Mouse (Mus musculus): ENCODE results near the gene Cd81. TPM values are rescaled to one million over a fixed set of nuclear protein-coding genes. Genes with fewer than 3 reads are reported as not detected.

Cd81 gene
- polyA plus RNA-seq, 1 experiment from 2014 or later, result 319 TPM

DNA sequence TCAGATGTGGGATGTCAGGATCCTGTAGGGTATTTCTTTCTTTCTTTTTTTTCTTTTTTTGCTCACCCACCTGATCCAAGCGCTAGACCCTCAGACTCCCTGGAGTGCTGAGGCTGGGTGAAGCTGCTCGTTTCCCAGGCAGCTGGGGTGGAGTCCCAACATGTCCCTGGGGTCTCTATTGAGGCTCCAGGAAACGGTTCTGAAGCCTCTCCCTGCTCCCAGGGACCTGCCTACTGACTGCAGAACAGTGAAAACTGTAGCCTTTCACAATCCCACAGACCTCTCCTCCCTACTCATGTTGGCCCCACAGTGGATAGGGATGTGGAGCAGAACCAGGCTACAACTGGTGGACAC is 2.0 kb downstream of the Cd81 start:
- peaks cover 41% of the 10 kb centered on the region for H3K4me1 ChIP-seq (replicated peaks; ENCODE audit: control insufficient read depth, insufficient read depth, low read length)

GRCm38 (mm10) chr7:143055001-143055400 is 2.5 kb downstream of the Cd81 start:
- WGBS, result 96% methylated on average over 3 of the region's 3 CpGs
- Histone ChIP-seq H3K4me2 (ENCODE audit: low read length) (peak overlapping the region; percentile 83), H3K4me1 (replicated peaks; ENCODE audit: control insufficient read depth, insufficient read depth, low read length) (peaks cover 41% of the 10 kb centered on the region), H3K27me3 (replicated peaks; ENCODE audit: control insufficient read depth, insufficient read depth, low read length) (no peaks in the 10 kb centered on the region), H3K9me3 (ENCODE audit: control insufficient read depth, low read length) (no peaks in the 10 kb centered on the region), H3K4me3 (replicated peaks; ENCODE audit: low read length) (no peak overlapping the region; the same call in 1 of the 2 replicates), H3K27ac (ENCODE audit: low read length) (no peak overlapping the region), H3K36me3 (ENCODE audit: control insufficient read depth, insufficient read depth) (no peaks in the 10 kb centered on the region), H3K9ac (replicated peaks; ENCODE audit: low read depth, low read length) (0 out of 2 replicates have a peak overlapping the region, but pooled peaks have one; percentile 87)
- ATAC-seq, result no peak

More for the DNA sequence above, 2.0 kb downstream of the Cd81 start:
- Histone ChIP-seq H3K36me3 (ENCODE audit: control insufficient read depth, insufficient read depth) (no peaks in the 10 kb centered on the region), H3K4me2 (ENCODE audit: low read length) (peak overlapping the region; percentile 83), H3K9ac (replicated peaks; ENCODE audit: low read depth, low read length) (peak overlapping the region; percentile 87; the same call in 1 of the 2 replicates), H3K9me3 (ENCODE audit: control insufficient read depth, low read length) (no peaks in the 10 kb centered on the region), H3K4me3 (replicated peaks; ENCODE audit: low read length) (peak overlapping the region; percentile 84; the same call in 1 of the 2 replicates), H3K27me3 (replicated peaks; ENCODE audit: control insufficient read depth, insufficient read depth, low read length) (no peaks in the 10 kb centered on the region), H3K27ac (ENCODE audit: low read length) (no peak overlapping the region)
- 43% methylated on average over 3 of the region's 3 CpGs for WGBS
- no peak for ATAC-seq

DNA sequence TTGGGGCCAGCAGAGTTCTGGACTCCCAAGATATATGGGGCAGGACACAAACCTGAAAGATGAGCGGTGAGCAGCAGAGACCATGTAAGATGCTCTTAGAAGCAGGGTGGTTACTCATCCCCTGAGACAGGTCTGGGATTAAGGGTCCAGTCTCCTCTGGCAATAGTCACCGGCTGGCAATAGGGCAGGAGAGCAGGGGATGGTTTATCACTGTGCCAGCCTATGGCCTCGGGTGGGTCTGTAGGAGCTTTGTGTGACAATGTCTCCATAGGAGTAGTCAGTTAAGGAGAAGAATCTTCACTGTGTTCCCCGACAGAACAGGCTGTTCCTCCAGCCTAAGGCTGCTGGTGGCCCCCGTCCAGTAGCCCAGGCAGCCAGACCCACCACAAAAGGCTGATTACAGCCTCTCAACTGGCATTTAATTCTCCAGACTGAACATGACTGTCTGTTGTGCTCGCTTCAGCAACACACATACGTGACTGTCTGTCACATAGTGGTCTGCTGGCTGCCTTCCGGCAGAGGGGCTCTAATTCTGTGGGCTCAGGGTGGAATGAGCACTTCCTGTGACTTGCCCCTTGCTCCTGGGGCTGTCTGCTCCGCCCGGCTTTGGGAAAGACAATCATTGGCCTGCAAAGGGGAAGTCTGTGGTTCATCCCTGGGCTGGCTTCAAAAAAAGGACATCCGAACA is 3.1 kb downstream of the Cd81 start:
- Histone ChIP-seq H3K27me3 (replicated peaks; ENCODE audit: control insufficient read depth, insufficient read depth, low read length) (no peaks in the 10 kb centered on the region), H3K4me2 (ENCODE audit: low read length) (peak overlapping the region; percentile 12), H3K9ac (replicated peaks; ENCODE audit: low read depth, low read length) (peak overlapping the region; percentile 26; the same call in 1 of the 2 replicates), H3K27ac (ENCODE audit: low read length) (peak overlapping the region; percentile 12; the same call in 1 of the 2 replicates), H3K9me3 (ENCODE audit: control insufficient read depth, low read length) (no peaks in the 10 kb centered on the region), H3K36me3 (ENCODE audit: control insufficient read depth, insufficient read depth) (no peaks in the 10 kb centered on the region), H3K4me1 (replicated peaks; ENCODE audit: control insufficient read depth, insufficient read depth, low read length) (peaks cover 41% of the 10 kb centered on the region), H3K4me3 (replicated peaks; ENCODE audit: low read length) (no peak overlapping the region)
- no peak for ATAC-seq
- 73% methylated on average over 11 of the region's 11 CpGs for WGBS

DNA sequence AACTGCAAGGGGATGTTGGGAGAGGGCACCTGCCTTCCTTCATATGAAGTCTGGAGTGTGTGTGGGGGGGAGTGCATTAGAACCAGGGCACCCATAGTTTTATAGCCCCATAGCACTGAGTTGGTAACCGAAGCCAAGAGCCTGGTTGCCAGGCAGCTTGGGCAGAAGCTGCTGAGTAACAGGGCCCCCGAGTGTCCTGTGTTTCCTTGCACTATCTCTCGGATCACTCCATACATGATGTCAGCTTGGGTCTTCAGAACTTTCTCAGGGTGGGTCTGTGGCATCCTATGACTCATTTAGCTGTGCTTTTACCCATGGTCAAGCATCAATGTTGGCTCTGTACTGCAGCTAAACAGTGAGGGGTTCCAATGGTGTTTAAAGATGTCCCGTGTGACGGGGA is 4.5 kb downstream of the Cd81 start:
- 92% methylated on average over 5 of the region's 5 CpGs for WGBS
- Histone ChIP-seq H3K27me3 (replicated peaks; ENCODE audit: control insufficient read depth, insufficient read depth, low read length) (no peaks in the 10 kb centered on the region), H3K4me2 (ENCODE audit: low read length) (no peak overlapping the region), H3K4me1 (replicated peaks; ENCODE audit: control insufficient read depth, insufficient read depth, low read length) (peaks cover 42% of the 10 kb centered on the region), H3K27ac (ENCODE audit: low read length) (no peak overlapping the region), H3K36me3 (ENCODE audit: control insufficient read depth, insufficient read depth) (no peaks in the 10 kb centered on the region), H3K9me3 (ENCODE audit: control insufficient read depth, low read length) (no peaks in the 10 kb centered on the region), H3K9ac (replicated peaks; ENCODE audit: low read depth, low read length) (no peak overlapping the region), H3K4me3 (replicated peaks; ENCODE audit: low read length) (no peak overlapping the region)
- no peak for ATAC-seq

DNA sequence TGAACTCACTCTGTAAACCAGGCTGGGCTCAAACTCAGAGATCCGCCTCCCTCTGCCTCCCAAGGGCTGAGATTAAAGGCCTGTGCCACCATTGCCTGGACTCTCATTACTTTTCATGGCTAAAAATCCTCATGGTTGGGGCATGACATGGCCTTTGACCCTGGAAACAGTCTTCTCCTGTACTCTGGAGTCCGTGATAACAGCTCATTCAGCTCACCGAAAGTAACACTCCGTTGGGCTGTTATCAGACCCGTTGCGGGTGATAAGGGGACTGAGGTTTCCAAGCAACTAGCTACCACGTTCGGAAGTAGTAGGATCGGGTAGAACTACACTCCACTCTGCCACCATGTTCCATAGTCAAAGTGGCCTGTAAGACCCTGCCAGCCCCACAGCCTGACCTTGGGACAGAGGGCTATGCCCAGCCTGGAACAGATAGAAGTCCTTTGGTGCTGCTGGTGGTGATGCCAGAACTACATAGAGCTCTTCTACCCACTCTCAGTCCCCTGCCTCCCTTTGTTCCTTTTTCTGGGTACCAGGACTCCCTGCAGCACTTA is 5.2 kb downstream of the Cd81 start:
- H3K36me3 ChIP-seq (ENCODE audit: control insufficient read depth, insufficient read depth), result no peaks in the 10 kb centered on the region; the same call in 1 of the 2 replicates
- H3K27ac ChIP-seq (ENCODE audit: low read length), result no peak overlapping the region
- H3K9ac ChIP-seq (replicated peaks; ENCODE audit: low read depth, low read length), result no peak overlapping the region
- H3K9me3 ChIP-seq (ENCODE audit: control insufficient read depth, low read length), result no peaks in the 10 kb centered on the region
- no peak overlapping the region for H3K4me3 ChIP-seq (replicated peaks; ENCODE audit: low read length)
- no peak overlapping the region for H3K4me2 ChIP-seq (ENCODE audit: low read length)
- peaks cover 38% of the 10 kb centered on the region for H3K4me1 ChIP-seq (replicated peaks; ENCODE audit: control insufficient read depth, insufficient read depth, low read length)
- ATAC-seq, result no peak
- 87% methylated on average over 9 of the region's 9 CpGs for WGBS
- H3K27me3 ChIP-seq (replicated peaks; ENCODE audit: control insufficient read depth, insufficient read depth, low read length), result no peaks in the 10 kb centered on the region

DNA sequence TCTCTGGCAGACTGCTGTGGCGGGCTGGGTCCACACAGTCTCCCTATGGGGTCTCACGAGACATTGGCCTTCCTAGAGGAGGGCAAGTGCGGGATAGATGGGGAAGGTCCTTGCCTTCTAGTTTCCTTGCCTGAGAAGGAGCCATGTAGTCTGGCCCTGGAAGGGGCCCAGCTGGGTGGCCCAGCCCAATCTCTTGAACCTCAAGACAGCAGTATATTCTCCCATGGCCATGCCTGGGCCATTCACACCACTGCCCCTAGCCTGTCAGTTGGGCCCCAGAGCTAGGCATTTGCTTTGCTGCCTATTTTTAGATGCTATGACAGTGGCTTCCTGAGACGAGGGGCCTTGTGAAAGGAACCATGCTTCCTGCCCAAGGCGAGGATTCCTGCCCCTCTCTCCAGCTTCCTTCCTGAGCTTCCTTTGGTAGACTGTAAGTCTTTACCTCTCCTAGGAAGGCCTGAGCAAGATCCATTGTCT is 5.7 kb downstream of the Cd81 start:
- no peak overlapping the region for H3K4me3 ChIP-seq (replicated peaks; ENCODE audit: low read length)
- 81% methylated on average over 5 of the region's 5 CpGs for WGBS
- H3K4me1 ChIP-seq (replicated peaks; ENCODE audit: control insufficient read depth, insufficient read depth, low read length), result peaks cover 38% of the 10 kb centered on the region
- H3K9me3 ChIP-seq (ENCODE audit: control insufficient read depth, low read length), result no peaks in the 10 kb centered on the region
- no peak overlapping the region for H3K4me2 ChIP-seq (ENCODE audit: low read length)
- no peaks in the 10 kb centered on the region for H3K27me3 ChIP-seq (replicated peaks; ENCODE audit: control insufficient read depth, insufficient read depth, low read length)
- no peak overlapping the region; the same call in 1 of the 2 replicates for H3K27ac ChIP-seq (ENCODE audit: low read length)
- no peak for ATAC-seq
- H3K36me3 ChIP-seq (ENCODE audit: control insufficient read depth, insufficient read depth), result peaks cover 5% of the 10 kb centered on the region; the same call in 1 of the 2 replicates
- no peak overlapping the region for H3K9ac ChIP-seq (replicated peaks; ENCODE audit: low read depth, low read length)

- H3K9ac ChIP-seq (replicated peaks; ENCODE audit: low read depth, low read length), result peak overlapping the region; percentile 22; the same call in 1 of the 2 replicates
- WGBS, result 62% methylated on average over 5 of the region's 5 CpGs
- no peak overlapping the region for H3K4me2 ChIP-seq (ENCODE audit: low read length)
- no peak overlapping the region for H3K4me3 ChIP-seq (replicated peaks; ENCODE audit: low read length)
- no peaks in the 10 kb centered on the region for H3K27me3 ChIP-seq (replicated peaks; ENCODE audit: control insufficient read depth, insufficient read depth, low read length)
- ATAC-seq, result no peak
- H3K4me1 ChIP-seq (replicated peaks; ENCODE audit: control insufficient read depth, insufficient read depth, low read length), result peaks cover 29% of the 10 kb centered on the region
- no peaks in the 10 kb centered on the region for H3K9me3 ChIP-seq (ENCODE audit: control insufficient read depth, low read length)
- H3K36me3 ChIP-seq (ENCODE audit: control insufficient read depth, insufficient read depth), result peaks cover 12% of the 10 kb centered on the region; the same call in 1 of the 2 replicates
- peak overlapping the region; percentile 33; the same call in 1 of the 2 replicates for H3K27ac ChIP-seq (ENCODE audit: low read length)
These were observed 6.8 kb downstream of the Cd81 start for GRCm38 (mm10) chr7:143059202-143059870.

- WGBS, result 83% methylated on average over 2 of the region's 2 CpGs
- Histone ChIP-seq H3K4me1 (replicated peaks; ENCODE audit: control insufficient read depth, insufficient read depth, low read length) (peaks cover 12% of the 10 kb centered on the region), H3K27me3 (replicated peaks; ENCODE audit: control insufficient read depth, insufficient read depth, low read length) (no peaks in the 10 kb centered on the region), H3K36me3 (ENCODE audit: control insufficient read depth, insufficient read depth) (peaks cover 26% of the 10 kb centered on the region), H3K9ac (replicated peaks; ENCODE audit: low read depth, low read length) (no peak overlapping the region), H3K4me2 (ENCODE audit: low read length) (no peak overlapping the region), H3K9me3 (ENCODE audit: control insufficient read depth, low read length) (no peaks in the 10 kb centered on the region), H3K4me3 (replicated peaks; ENCODE audit: low read length) (no peak overlapping the region), H3K27ac (ENCODE audit: low read length) (no peak overlapping the region)
- no peak for ATAC-seq
These were observed 10.2 kb downstream of the Cd81 start for GRCm38 (mm10) chr7:143062704-143063103.

GRCm38 (mm10) chr7:143064226-143064625 is 11.7 kb downstream of the Cd81 start:
- WGBS, result 58% methylated on average over 6 of the region's 6 CpGs
- ATAC-seq, result no peak
- H3K4me3 ChIP-seq (replicated peaks; ENCODE audit: low read length), result no peak overlapping the region

More at GRCm38 (mm10) chr7:143064226-143064625, 11.7 kb downstream of the Cd81 start:
- Histone ChIP-seq H3K27me3 (replicated peaks; ENCODE audit: control insufficient read depth, insufficient read depth, low read length) (no peaks in the 10 kb centered on the region), H3K4me1 (replicated peaks; ENCODE audit: control insufficient read depth, insufficient read depth, low read length) (peaks cover 14% of the 10 kb centered on the region), H3K9me3 (ENCODE audit: control insufficient read depth, low read length) (no peaks in the 10 kb centered on the region), H3K4me2 (ENCODE audit: low read length) (no peak overlapping the region), H3K27ac (ENCODE audit: low read length) (no peak overlapping the region), H3K9ac (replicated peaks; ENCODE audit: low read depth, low read length) (no peak overlapping the region), H3K36me3 (ENCODE audit: control insufficient read depth, insufficient read depth) (peaks cover 28% of the 10 kb centered on the region)

All from forebrain, embryonic 16.5 days (tissue).